In the genomic region with DNA sequence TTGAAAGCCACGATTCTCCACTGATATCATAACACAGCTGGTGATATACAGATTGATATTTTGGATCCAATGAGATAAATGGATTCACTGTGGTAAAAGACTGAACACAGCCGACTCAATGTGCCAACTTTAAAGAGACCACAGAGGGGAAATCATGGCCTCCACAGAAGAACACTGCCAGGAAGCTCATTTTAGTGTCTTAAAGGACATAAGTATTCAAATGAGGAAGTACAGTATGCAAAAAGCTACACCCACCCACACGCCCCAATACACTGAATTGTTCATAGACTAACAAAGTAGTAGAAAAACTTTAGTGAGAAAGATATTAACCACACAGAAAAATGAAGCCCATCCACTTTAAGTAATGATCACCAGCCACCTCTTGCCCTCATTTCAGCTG, we compare ENCODE assay signal across 22 mouse cellular contexts. TPM values are rescaled to one million over a fixed set of nuclear protein-coding genes. Genes with fewer than 3 reads are reported as not detected.
DNase-seq lines count a peak whose midpoint lies in the region; ATAC-seq lines count a peak whose summit lies in the region.
"Had no signal": no experiment of that assay in that cellular context is flagged by ENCODE, and none has a peak within 500 bp of the region (broad histone marks: within the 10 kb centered on the region; RNA-seq: fewer than 3 reads in every experiment).

No protein-coding gene starts in this region.

- H3K9me3 ChIP-seq in hindbrain, embryonic 13.5 days: no peaks in the 10 kb centered on the region
- H3K9me3 ChIP-seq: embryonic facial prominence, embryonic 12.5 days; forebrain, embryonic 15.5 days; heart, embryonic 15.5 days; hindbrain, embryonic 10.5 days had no signal

- 81% methylated on average over 3 of the region's 3 CpGs for WGBS in hindbrain, embryonic 13.5 days

- H3K27ac ChIP-seq in hindbrain, embryonic 13.5 days: no peak overlapping the region
- H3K27ac ChIP-seq: embryonic facial prominence, embryonic 12.5 days; forebrain, embryonic 15.5 days; heart, embryonic 15.5 days; hindbrain, embryonic 10.5 days; macrophage; stomach, postnatal 0 days had no signal

- H3K9ac ChIP-seq in hindbrain, embryonic 13.5 days: no peak overlapping the region
- H3K9ac ChIP-seq: embryonic facial prominence, embryonic 12.5 days; forebrain, embryonic 15.5 days; heart, embryonic 15.5 days; liver, postnatal 0 days had no signal

- no peaks in the 10 kb centered on the region for H3K27me3 ChIP-seq in hindbrain, embryonic 13.5 days
- H3K27me3 ChIP-seq: embryonic facial prominence, embryonic 12.5 days; forebrain, embryonic 15.5 days; heart, embryonic 15.5 days had no signal

- peak; percentile 80 for ATAC-seq in megakaryocyte, adult 5-6 weeks (ENCODE audit: poor library complexity, severe bottlenecking)
- ATAC-seq in hindbrain, embryonic 13.5 days (ENCODE audit: low FRiP score): no peak
- ATAC-seq: forebrain, embryonic 15.5 days; liver, postnatal 0 days had no signal

- no peaks in the 10 kb centered on the region for H3K36me3 ChIP-seq in hindbrain, embryonic 13.5 days
- H3K36me3 ChIP-seq: embryonic facial prominence, embryonic 12.5 days; forebrain, embryonic 15.5 days; heart, embryonic 15.5 days; hindbrain, embryonic 10.5 days had no signal

- no peak overlapping the region for H3K4me3 ChIP-seq in hindbrain, embryonic 13.5 days
- H3K4me3 ChIP-seq: embryonic facial prominence, embryonic 12.5 days; forebrain, embryonic 15.5 days; heart, embryonic 15.5 days; hindbrain, embryonic 10.5 days had no signal

- no peak overlapping the region for H3K4me2 ChIP-seq in hindbrain, embryonic 13.5 days
- H3K4me2 ChIP-seq: embryonic facial prominence, embryonic 12.5 days; forebrain, embryonic 15.5 days; heart, embryonic 15.5 days had no signal

- peak; percentile 77 for DNase-seq in 416B (ENCODE audit: low read depth)
- peak; percentile 7 for DNase-seq in A20 (ENCODE audit: low read depth, low spot score)
- peak; percentile 45 for DNase-seq in MEL-GATA-1-ER (ENCODE audit: extremely low read depth, low read depth)
- DNase-seq in ovary, postnatal 10 days (ENCODE audit: low spot score): no peak
- no peak for DNase-seq in layer of hippocampus, postnatal 10 days (ENCODE audit: low spot score in 2 of 2)
- DNase-seq: adrenal gland, adult 2 months; cerebellum, adult 11-12 months; cerebellum, postnatal 36 days; heart, adult 18-20 months; kidney, postnatal 4 days; liver; liver, postnatal 0 days; midbrain, embryonic 14.5 days; spleen, adult 18-20 months had no signal

- H3K4me1 ChIP-seq in hindbrain, embryonic 13.5 days (replicated peaks): no peaks in the 10 kb centered on the region
- H3K4me1 ChIP-seq: embryonic facial prominence, embryonic 12.5 days; forebrain, embryonic 15.5 days; heart, embryonic 15.5 days; hindbrain, embryonic 10.5 days had no signal

RNA-seq across cellular contexts. Expression of gene Tpk1, which starts 46.8 kb away (rescaled TPM):
- 7.0 and 8.6 TPM in 2 replicates for total RNA-seq in megakaryocyte, adult 5-6 weeks (2015)
- 3.0 and 4.0 TPM in 2 replicates for total RNA-seq in megakaryocyte, adult 5-6 weeks (2017)
- 5.3 and 5.9 TPM in 2 replicates for polyA plus RNA-seq in hindbrain, embryonic 13.5 days (2015; fragmentation: Nextera tagmentation; extraction: Ambion mirVana)
- total RNA-seq in layer of hippocampus, postnatal 10 days (2021): 1 to 10 TPM; 3.4 to 4.0 TPM

Comparison
In these comparisons a context has a peak if more than half of its experiments do, and no peak if none do; other contexts are left out.
1. DNase-seq: peak in 416B (single experiment), A20 (single experiment) and MEL-GATA-1-ER (single experiment); none in ovary, postnatal 10 days (single experiment) and layer of hippocampus, postnatal 10 days (0 of 2).